Mouse (Mus musculus): ENCODE measurements around the gene Gmppa. TPM values are rescaled to one million over a fixed set of nuclear protein-coding genes. Genes with fewer than 3 reads are reported as not detected.
A peak's percentile ranks its signal among the peaks of the same experiment; 100 is the strongest.

Gene Gmppa
- polyA plus RNA-seq, 1 experiment from 2014 or later = 94.6 TPM

DNA sequence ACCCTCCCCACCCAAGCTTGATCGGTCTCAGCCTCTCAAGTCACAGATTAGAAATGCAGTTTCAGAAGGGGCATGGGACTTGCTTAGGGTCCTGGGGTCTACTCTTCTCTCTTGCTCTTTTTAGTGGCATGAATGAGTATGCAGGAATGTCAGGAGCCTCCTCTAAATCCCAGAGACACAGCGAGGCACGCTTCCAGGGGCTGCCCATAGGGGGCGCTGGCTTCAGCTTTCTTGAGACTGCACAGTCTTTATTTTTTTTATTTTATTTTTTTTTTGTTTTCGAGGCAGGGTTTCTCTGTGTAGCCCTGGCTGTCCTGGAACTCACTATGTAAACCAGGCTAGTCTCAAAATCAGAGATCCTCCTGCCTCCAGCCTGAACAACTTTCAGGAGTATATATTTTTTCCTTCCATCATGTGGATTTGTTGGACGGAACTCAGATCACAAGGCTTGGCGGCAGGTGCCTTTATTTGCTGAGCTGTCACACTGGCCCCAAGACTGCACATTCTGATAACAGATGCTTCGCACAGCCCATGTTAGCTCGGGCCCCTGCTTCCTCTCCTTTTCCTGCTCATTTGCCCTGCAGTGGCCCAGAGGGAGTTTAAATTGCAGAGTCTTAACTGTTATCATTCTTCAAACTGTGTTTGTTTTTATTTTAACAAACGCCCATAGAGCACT is 9.8 kb upstream of the Gmppa start:
- H3K27me3 ChIP-seq = peaks cover 46% of the 10 kb centered on the region
- 39% methylated on average over 10 of the region's 10 CpGs for WGBS
- no peak overlapping the region for H3K4me2 ChIP-seq
- ATAC-seq (ENCODE audit: insufficient number of reproducible peaks, low FRiP score, low TSS enrichment, low read depth) = no peak
- no peaks in the 10 kb centered on the region for H3K9me3 ChIP-seq
- H3K4me3 ChIP-seq = no peak overlapping the region
- H3K27ac ChIP-seq = no peak overlapping the region
- H3K4me1 ChIP-seq = peaks cover 20% of the 10 kb centered on the region
- no peak overlapping the region for H3K9ac ChIP-seq
- H3K36me3 ChIP-seq = peaks cover 8% of the 10 kb centered on the region; the same call in 1 of the 2 replicates

DNA sequence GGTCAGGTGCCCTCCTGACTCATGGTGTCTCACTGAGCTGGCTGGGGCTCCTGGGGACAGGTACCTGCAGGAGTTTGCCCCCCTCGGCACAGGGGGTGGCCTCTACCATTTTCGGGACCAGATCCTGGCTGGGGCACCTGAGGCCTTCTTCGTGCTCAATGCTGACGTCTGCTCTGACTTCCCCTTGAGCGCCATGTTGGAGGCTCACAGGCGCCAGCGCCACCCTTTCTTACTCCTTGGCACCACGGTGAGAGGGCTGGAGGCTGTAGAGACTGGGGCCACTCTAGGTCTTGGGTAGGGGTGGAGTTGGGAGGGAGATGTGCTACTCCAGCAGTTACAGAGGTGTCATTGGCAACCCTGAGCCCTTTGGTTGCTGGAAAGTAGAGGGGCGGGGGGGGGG is 3.1 kb downstream of the Gmppa start:
- peaks cover 29% of the 10 kb centered on the region for H3K36me3 ChIP-seq
- H3K9ac ChIP-seq = no peak overlapping the region
- no peak overlapping the region for H3K27ac ChIP-seq
- no peak overlapping the region for H3K4me3 ChIP-seq
- peaks cover 31% of the 10 kb centered on the region for H3K4me1 ChIP-seq
- no peak for ATAC-seq (ENCODE audit: insufficient number of reproducible peaks, low FRiP score, low TSS enrichment, low read depth)
- no peak overlapping the region for H3K4me2 ChIP-seq
- 78% methylated on average over 8 of the region's 9 CpGs for WGBS
- peaks cover 3% of the 10 kb centered on the region; the same call in 1 of the 2 replicates for H3K27me3 ChIP-seq
- no peaks in the 10 kb centered on the region for H3K9me3 ChIP-seq

DNA sequence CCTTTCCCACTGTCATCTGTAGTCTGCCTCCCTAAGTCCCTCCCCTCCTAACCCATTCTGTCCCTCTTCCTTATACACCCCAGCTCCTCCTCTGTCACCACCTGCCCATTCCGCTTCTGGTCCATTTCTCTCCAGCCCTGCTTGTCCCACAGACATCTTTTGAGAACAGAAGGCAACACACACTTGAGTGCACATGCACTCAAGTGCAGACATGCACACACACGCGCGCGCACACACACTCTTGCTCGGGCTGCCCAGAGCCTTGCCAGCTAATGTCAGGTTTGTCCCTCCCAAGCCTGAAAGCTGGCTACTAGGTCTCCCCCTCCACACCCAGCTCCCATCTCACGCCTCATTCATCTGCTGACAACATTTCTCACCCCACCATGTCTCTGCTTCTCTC is 4.9 kb downstream of the Gmppa start:
- Histone ChIP-seq H3K36me3 (peaks cover 29% of the 10 kb centered on the region), H3K27me3 (peaks cover 22% of the 10 kb centered on the region), H3K9me3 (no peaks in the 10 kb centered on the region), H3K27ac (no peak overlapping the region), H3K9ac (no peak overlapping the region), H3K4me1 (peaks cover 40% of the 10 kb centered on the region), H3K4me2 (no peak overlapping the region), H3K4me3 (no peak overlapping the region)
- ATAC-seq (ENCODE audit: insufficient number of reproducible peaks, low FRiP score, low TSS enrichment, low read depth) = no peak
- WGBS = 95% methylated on average over 7 of the region's 7 CpGs

DNA sequence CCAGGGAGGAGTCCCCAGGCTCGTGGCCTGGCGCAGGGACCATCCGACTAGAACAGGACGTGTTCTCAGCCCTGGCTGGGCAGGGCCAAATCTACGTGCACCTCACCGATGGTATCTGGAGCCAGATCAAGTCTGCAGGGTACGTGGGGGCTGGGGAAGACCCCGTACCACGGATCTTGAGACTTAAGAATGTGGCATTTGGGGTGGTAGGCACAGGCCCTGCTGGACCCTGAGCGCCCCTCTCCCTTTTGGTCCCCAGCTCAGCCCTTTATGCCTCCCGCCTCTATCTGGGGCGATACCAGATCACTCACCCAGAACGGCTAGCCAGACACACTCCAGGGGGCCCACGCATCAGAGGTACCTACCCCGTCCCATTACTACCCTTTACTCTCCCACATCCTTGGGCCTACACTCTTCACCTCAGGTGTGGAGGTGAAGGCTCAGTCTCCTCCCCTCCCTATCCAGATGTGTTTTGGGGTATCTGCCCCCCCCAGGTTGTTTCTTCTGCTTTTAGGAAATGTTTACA is 5.8 kb downstream of the Gmppa start:
- no peak for ATAC-seq (ENCODE audit: insufficient number of reproducible peaks, low FRiP score, low TSS enrichment, low read depth)
- Histone ChIP-seq H3K9ac (no peak overlapping the region), H3K4me3 (no peak overlapping the region), H3K4me1 (peaks cover 45% of the 10 kb centered on the region), H3K36me3 (peaks cover 29% of the 10 kb centered on the region), H3K27me3 (peaks cover 31% of the 10 kb centered on the region), H3K9me3 (no peaks in the 10 kb centered on the region), H3K4me2 (no peak overlapping the region), H3K27ac (no peak overlapping the region)
- WGBS = 87% methylated on average over 15 of the region's 15 CpGs

DNA sequence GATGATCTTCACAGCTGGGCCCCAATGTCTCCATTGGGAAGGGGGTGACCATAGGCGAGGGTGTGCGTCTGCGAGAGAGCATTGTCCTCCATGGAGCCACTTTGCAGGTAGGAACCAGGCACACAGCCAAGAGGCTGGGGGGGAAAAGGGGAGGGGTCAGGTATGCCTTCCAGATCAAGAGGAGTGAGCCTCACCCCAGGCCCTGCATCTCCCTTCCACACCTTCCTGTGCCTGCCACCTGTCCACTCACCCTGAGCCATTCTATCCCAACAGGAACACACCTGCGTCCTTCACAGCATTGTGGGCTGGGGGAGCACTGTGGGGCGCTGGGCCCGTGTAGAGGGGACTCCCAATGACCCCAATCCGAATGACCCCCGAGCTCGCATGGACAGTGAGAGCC is 6.4 kb downstream of the Gmppa start:
- Histone ChIP-seq H3K27ac (no peak overlapping the region), H3K9me3 (no peaks in the 10 kb centered on the region), H3K27me3 (peaks cover 37% of the 10 kb centered on the region), H3K36me3 (peaks cover 29% of the 10 kb centered on the region), H3K4me3 (no peak overlapping the region), H3K4me1 (peaks cover 45% of the 10 kb centered on the region), H3K9ac (no peak overlapping the region), H3K4me2 (no peak overlapping the region)
- 83% methylated on average over 9 of the region's 9 CpGs for WGBS
- ATAC-seq (ENCODE audit: insufficient number of reproducible peaks, low FRiP score, low TSS enrichment, low read depth) = no peak

DNA sequence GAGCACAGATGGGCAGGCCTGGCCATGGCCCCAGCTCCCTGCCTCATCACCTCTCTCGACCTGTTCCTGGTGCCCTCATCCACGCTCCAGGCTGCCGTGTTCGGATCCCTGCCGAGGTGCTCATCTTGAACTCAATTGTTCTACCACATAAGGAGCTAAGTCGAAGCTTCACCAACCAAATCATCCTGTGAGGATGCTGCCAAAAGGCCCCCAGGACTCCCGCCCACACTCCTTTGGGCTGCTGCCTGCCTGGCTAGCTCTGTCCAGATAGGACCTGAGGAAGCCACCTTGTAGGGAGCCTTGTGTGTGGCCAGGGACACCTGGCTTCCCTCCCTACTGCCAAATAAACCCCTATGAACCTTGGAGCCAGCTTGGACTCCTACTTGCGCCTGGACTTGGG is 7.1 kb downstream of the Gmppa start:
- no peak overlapping the region for H3K27ac ChIP-seq
- H3K9me3 ChIP-seq = no peaks in the 10 kb centered on the region
- no peak for ATAC-seq (ENCODE audit: insufficient number of reproducible peaks, low FRiP score, low TSS enrichment, low read depth)
- H3K4me2 ChIP-seq = no peak overlapping the region
- peaks cover 29% of the 10 kb centered on the region for H3K36me3 ChIP-seq
- WGBS = 70% methylated on average over 8 of the region's 8 CpGs
- peaks cover 43% of the 10 kb centered on the region for H3K27me3 ChIP-seq
- peaks cover 48% of the 10 kb centered on the region for H3K4me1 ChIP-seq
- H3K9ac ChIP-seq = no peak overlapping the region
- no peak overlapping the region for H3K4me3 ChIP-seq

DNA sequence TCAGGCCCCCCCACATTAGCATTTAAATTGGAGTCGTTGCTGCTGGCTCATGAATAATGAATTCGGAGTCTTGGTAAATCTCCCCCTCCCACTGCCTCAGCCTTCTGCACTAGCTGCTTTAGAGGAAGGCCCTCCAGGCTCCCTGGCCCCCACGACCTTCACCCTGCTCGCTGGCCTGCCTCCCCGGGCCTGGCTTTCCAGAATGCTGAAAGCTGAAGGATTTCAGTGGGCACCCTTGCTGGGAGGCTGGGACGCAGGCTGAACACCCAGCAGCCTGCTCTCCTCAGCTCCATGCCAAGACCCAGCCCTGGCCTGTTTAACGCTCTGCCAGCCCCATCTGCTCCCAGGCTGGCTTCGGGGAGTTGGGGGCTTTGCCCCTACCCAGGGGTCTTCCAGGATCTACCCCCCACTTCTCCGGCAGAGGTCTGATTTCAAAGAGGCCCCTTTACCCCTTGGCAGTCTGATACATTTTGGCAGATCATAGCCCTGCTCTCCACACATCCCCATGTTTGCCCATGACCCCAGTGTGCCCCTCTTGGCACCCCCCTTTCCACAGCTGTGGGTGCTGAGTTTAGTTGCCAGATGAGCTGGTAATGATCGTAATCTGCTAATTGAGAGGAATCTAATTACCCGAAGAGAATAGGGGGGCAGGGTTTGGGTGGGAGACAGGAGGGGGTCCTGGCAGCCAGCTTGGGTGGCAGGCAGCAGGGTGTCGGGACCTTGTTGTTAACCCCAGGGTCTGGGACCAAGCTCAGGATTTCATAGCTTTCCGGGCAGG is 7.7 kb downstream of the Gmppa start:
- Histone ChIP-seq H3K4me1 (peaks cover 54% of the 10 kb centered on the region), H3K9ac (no peak overlapping the region), H3K4me3 (no peak overlapping the region), H3K27ac (no peak overlapping the region), H3K9me3 (no peaks in the 10 kb centered on the region), H3K4me2 (no peak overlapping the region), H3K27me3 (peaks cover 49% of the 10 kb centered on the region), H3K36me3 (peaks cover 29% of the 10 kb centered on the region)
- ATAC-seq (ENCODE audit: insufficient number of reproducible peaks, low FRiP score, low TSS enrichment, low read depth) = no peak
- 29% methylated on average over 13 of the region's 13 CpGs for WGBS

DNA sequence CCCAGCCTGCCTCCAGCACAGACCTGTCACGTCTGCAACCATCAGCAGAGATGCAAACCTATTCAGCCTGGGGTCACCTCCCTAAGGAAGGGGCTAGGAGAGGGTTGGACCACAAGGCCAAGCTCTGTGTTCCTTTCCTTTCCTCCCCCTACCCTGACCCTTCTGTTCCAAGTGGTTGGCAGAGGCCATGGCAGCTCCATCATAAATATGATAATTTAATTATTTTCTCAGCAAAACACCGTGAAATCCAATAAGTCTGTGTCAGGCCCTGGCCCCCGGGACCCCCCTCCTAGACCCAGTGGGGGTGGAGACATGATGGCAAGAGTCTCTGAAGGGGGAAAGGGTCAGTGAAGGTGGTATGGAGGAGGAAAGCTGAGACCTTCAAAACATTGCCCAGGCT is 8.5 kb downstream of the Gmppa start:
- peaks cover 29% of the 10 kb centered on the region for H3K36me3 ChIP-seq
- no peak overlapping the region for H3K9ac ChIP-seq
- H3K4me3 ChIP-seq = no peak overlapping the region
- H3K27me3 ChIP-seq = peaks cover 55% of the 10 kb centered on the region
- ATAC-seq (ENCODE audit: insufficient number of reproducible peaks, low FRiP score, low TSS enrichment, low read depth) = no peak
- H3K27ac ChIP-seq = no peak overlapping the region
- peaks cover 60% of the 10 kb centered on the region for H3K4me1 ChIP-seq
- H3K9me3 ChIP-seq = no peaks in the 10 kb centered on the region
- no peak overlapping the region for H3K4me2 ChIP-seq
- 40% methylated on average over 3 of the region's 3 CpGs for WGBS

DNA sequence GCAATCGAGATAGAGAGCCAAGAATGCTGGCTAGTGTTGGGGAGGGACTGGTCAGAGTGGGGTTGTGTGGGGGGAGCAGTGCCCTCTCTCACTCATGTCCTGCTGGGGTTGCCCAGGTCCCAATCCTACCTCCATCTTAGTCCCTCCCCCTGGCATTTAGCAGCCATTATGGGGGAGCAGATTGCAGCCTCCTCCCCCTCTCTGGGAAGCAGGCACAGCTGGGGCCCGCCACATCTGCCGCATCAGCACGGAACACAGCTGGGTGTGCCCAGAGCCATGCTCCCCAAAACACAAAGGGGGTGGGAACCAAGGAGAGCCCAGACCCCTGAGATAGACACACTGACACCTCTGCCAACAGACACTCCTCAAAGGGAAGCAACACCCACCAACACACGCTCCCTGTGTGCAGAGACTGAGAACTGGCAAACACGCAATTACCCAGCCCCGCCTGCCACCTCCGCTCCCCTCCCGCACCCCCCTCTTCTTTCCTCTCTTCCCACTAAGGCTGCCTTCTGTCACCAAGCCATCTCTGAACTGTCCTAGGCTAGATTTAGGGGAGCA is 9.5 kb downstream of the Gmppa start:
- H3K27me3 ChIP-seq = peaks cover 66% of the 10 kb centered on the region
- no peak overlapping the region for H3K9ac ChIP-seq
- no peak for ATAC-seq (ENCODE audit: insufficient number of reproducible peaks, low FRiP score, low TSS enrichment, low read depth)
- 9% methylated on average over 7 of the region's 9 CpGs for WGBS
- H3K4me1 ChIP-seq = peaks cover 70% of the 10 kb centered on the region
- peaks cover 25% of the 10 kb centered on the region for H3K36me3 ChIP-seq
- 0 out of 2 replicates have a peak overlapping the region, but pooled peaks have one; percentile 5 for H3K4me2 ChIP-seq
- no peak overlapping the region for H3K27ac ChIP-seq
- no peaks in the 10 kb centered on the region for H3K9me3 ChIP-seq
- no peak overlapping the region for H3K4me3 ChIP-seq

DNA sequence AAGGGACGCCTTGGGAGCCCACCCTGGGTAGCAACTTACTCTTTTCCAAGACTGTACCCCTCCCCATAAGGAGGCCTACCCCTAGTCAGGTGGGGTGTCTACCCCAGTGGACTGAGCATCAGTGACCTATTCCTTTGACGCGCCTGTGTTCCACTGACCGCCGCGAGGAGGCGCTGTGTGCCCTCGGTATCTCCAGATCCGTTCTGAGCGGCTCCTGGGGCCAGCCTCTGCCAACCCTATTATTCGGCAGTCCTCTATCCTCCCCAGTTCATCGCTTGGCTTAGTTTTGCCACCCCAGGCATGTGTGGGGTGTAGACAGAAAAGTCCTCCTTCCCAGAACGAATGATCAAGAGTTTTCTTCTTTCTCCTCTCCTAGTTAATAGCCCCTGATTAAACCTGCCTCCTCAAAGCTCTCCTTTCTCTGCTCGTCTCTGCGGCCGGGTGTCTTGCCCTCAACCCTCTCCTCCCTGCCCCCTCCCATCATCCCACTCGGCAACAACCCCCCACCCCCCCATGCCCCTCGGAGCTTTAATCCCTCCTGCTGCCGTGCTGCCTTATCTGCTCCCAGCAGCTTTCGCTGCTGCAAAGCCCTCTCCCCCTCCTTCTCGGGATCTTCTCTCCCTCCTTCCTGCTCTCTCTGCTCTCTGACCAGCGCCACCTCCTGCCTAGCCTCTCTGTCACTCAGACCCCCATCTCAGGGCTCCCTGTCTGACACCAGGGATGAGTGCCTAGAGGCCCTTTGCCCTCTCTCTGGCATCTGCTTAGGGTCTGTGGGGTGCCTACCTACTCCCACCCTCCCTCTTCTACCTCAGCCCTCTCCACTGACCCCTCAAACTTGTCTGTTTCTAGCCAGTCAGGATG is 10.3 kb downstream of the Gmppa start:
- H3K9ac ChIP-seq = no peak overlapping the region
- ATAC-seq (ENCODE audit: insufficient number of reproducible peaks, low FRiP score, low TSS enrichment, low read depth) = no peak
- peak overlapping the region; percentile 9; the same call in 1 of the 2 replicates for H3K4me3 ChIP-seq
- no peaks in the 10 kb centered on the region for H3K9me3 ChIP-seq
- H3K4me1 ChIP-seq = peaks cover 78% of the 10 kb centered on the region
- peaks cover 18% of the 10 kb centered on the region for H3K36me3 ChIP-seq
- peak overlapping the region; percentile 15 for H3K4me2 ChIP-seq
- H3K27me3 ChIP-seq = peaks cover 73% of the 10 kb centered on the region
- WGBS = under 1% methylated on average over 22 of the region's 22 CpGs
- H3K27ac ChIP-seq = no peak overlapping the region

DNA sequence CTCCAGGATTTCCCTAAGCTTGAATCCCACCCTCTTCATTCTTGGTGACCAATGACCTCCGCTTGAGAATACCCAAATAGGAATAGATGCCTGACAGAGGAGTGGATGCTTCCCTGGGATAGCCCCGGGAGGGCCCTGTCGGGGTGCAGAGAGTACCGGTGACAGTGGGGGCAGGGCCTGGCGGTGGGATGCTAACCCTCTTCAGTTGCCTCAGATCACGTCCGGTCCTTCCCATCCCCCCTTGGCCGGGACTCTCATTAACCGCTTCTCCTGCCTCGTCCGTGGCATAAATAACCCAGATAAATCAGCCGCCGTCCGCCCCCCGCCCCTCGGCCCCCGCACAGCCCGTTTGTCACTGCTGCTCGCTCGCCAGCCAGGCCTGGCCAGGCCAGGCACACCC is 10.9 kb downstream of the Gmppa start:
- Histone ChIP-seq H3K4me1 (peaks cover 79% of the 10 kb centered on the region), H3K4me3 (no peak overlapping the region), H3K9ac (no peak overlapping the region), H3K27me3 (peaks cover 80% of the 10 kb centered on the region), H3K36me3 (peaks cover 14% of the 10 kb centered on the region), H3K27ac (no peak overlapping the region), H3K4me2 (peak overlapping the region; percentile 15; the same call in 1 of the 2 replicates), H3K9me3 (no peaks in the 10 kb centered on the region)
- WGBS = 11% methylated on average over 20 of the region's 20 CpGs
- ATAC-seq (ENCODE audit: insufficient number of reproducible peaks, low FRiP score, low TSS enrichment, low read depth) = no peak

All from limb, embryonic 15.5 days (tissue).